ENCODE assay signal across 8 mouse cellular contexts in the genomic region with DNA sequence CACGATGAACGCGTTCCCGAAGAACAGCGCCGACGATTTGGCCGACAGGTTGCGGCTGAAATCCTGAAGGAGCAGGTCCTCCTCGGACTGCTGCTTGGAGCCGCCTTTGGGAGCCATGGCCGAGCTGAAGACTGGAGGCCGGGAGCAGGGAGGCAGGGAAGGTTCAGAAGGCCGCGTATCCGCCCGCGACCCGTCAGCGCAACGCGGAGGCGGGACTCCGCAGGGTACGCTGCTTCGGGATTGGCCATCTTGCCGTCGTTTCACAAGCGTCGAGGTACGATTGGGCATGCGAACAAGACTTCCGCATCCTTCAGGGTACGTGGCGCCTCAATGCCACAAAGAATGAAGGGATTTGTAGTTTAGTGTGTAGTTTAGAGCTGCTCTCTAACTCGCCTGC. TPM values are rescaled to one million over a fixed set of nuclear protein-coding genes. Genes with fewer than 3 reads are reported as not detected.
DNase-seq lines count a peak whose midpoint lies in the region; ATAC-seq and TF ChIP-seq lines count a peak whose summit lies in the region.

A gene (minus strand): TSS at position 203 of the 397 bp plus-strand sequence.

- DNase-seq in 3134 (ENCODE audit: extremely low read depth, insufficient read length, low spot score): peak; percentile 100
- DNase-seq in adrenal gland, postnatal 36 days: peak; percentile 97
- peak; percentile 95 to 98 for DNase-seq in heart, adult 18-20 months
- peak; percentile 99 for DNase-seq in kidney, adult 2 months
- DNase-seq in spleen, adult 2 months (ENCODE audit: low read depth in 1 of 2, low spot score in 2 of 2): peak; percentile 91 to 94

- H3K4me1 ChIP-seq in embryonic facial prominence, embryonic 13.5 days: peaks cover 11% of the 10 kb centered on the region; the same call in 1 of the 2 replicates
- peaks cover 3% of the 10 kb centered on the region; the same call in 1 of the 2 replicates for H3K4me1 ChIP-seq in kidney, adult 2 months (ENCODE audit: control insufficient read depth, insufficient read depth, low read length)
- H3K4me1 ChIP-seq in limb, embryonic 12.5 days (replicated peaks): peaks cover 9% of the 10 kb centered on the region
- peaks cover 13% of the 10 kb centered on the region for H3K4me1 ChIP-seq in midbrain, embryonic 15.5 days
- no peaks in the 10 kb centered on the region for H3K4me1 ChIP-seq in spleen, adult 2 months (ENCODE audit: control insufficient read depth, insufficient read depth, insufficient read length)

- under 1% methylated on average over 36 of the region's 36 CpGs for WGBS in embryonic facial prominence, embryonic 13.5 days
- under 1% methylated on average over 36 of the region's 36 CpGs for WGBS in kidney, adult 2 months
- whole genome bisulfite sequencing in limb, embryonic 12.5 days: 0% methylated on average over 36 of the region's 36 CpGs
- WGBS in midbrain, embryonic 15.5 days: under 1% methylated on average over 36 of the region's 36 CpGs
- WGBS in spleen, adult 2 months: under 1% methylated on average over 36 of the region's 36 CpGs

- H3K9me3 ChIP-seq in embryonic facial prominence, embryonic 13.5 days: no peaks in the 10 kb centered on the region
- no peaks in the 10 kb centered on the region for H3K9me3 ChIP-seq in limb, embryonic 12.5 days
- H3K9me3 ChIP-seq in midbrain, embryonic 15.5 days: no peaks in the 10 kb centered on the region

- peak within 1 kb of the TSS; percentile 94 for H3K9ac ChIP-seq in embryonic facial prominence, embryonic 13.5 days
- peak within 1 kb of the TSS; percentile 83 for H3K9ac ChIP-seq in limb, embryonic 12.5 days (replicated peaks)
- H3K9ac ChIP-seq in midbrain, embryonic 15.5 days: peak within 1 kb of the TSS; percentile 97

- no peaks in the 10 kb centered on the region for H3K27me3 ChIP-seq in embryonic facial prominence, embryonic 13.5 days
- no peaks in the 10 kb centered on the region for H3K27me3 ChIP-seq in kidney, adult 2 months (replicated peaks; ENCODE audit: control insufficient read depth, insufficient read depth, low read length)
- H3K27me3 ChIP-seq in limb, embryonic 12.5 days: no peaks in the 10 kb centered on the region
- no peaks in the 10 kb centered on the region for H3K27me3 ChIP-seq in midbrain, embryonic 15.5 days (replicated peaks)
- H3K27me3 ChIP-seq in spleen, adult 2 months (ENCODE audit: control insufficient read depth, insufficient read depth, low read length): no peaks in the 10 kb centered on the region

- TF ChIP-seq CTCF in kidney, adult 2 months (conservative IDR thresholded peaks at IDR 0.05; ENCODE audit: insufficient read depth, insufficient read length, low read depth, low read length): no peak
- TF ChIP-seq CTCF in spleen, adult 2 months (IDR thresholded peaks at IDR 0.05; ENCODE audit: extremely low read depth, insufficient read depth, insufficient read length, insufficient replicate concordance): no peak

- peak within 1 kb of the TSS; percentile 91 for H3K27ac ChIP-seq in embryonic facial prominence, embryonic 13.5 days
- H3K27ac ChIP-seq in kidney, adult 2 months (ENCODE audit: insufficient read depth, low read depth, low read length): peak within 1 kb of the TSS; percentile 62
- H3K27ac ChIP-seq in limb, embryonic 12.5 days: peak within 1 kb of the TSS; percentile 91
- peak within 1 kb of the TSS; percentile 92 for H3K27ac ChIP-seq in midbrain, embryonic 15.5 days
- H3K27ac ChIP-seq in spleen, adult 2 months (ENCODE audit: insufficient read depth, low read length): peak within 1 kb of the TSS; percentile 79

- peaks cover 22% of the 10 kb centered on the region for H3K36me3 ChIP-seq in embryonic facial prominence, embryonic 13.5 days
- peaks cover 5% of the 10 kb centered on the region for H3K36me3 ChIP-seq in kidney, adult 2 months (ENCODE audit: control insufficient read depth, insufficient read depth, low read length)
- H3K36me3 ChIP-seq in limb, embryonic 12.5 days: peaks cover 29% of the 10 kb centered on the region
- peaks cover 4% of the 10 kb centered on the region for H3K36me3 ChIP-seq in midbrain, embryonic 15.5 days (replicated peaks)
- H3K36me3 ChIP-seq in spleen, adult 2 months (ENCODE audit: control insufficient read depth, insufficient read depth, low read length): peaks cover 11% of the 10 kb centered on the region

- peak within 1 kb of the TSS; percentile 81 for H3K4me2 ChIP-seq in embryonic facial prominence, embryonic 13.5 days
- peak within 1 kb of the TSS; percentile 87 for H3K4me2 ChIP-seq in limb, embryonic 12.5 days
- H3K4me2 ChIP-seq in midbrain, embryonic 15.5 days: peak within 1 kb of the TSS; percentile 66

- H3K4me3 ChIP-seq in embryonic facial prominence, embryonic 13.5 days: peak within 1 kb of the TSS; percentile 84
- H3K4me3 ChIP-seq in kidney, adult 2 months (ENCODE audit: insufficient read depth, low read depth, low read length): peak within 1 kb of the TSS; percentile 89
- H3K4me3 ChIP-seq in limb, embryonic 12.5 days (replicated peaks): peak within 1 kb of the TSS; percentile 82
- H3K4me3 ChIP-seq in midbrain, embryonic 15.5 days: peak within 1 kb of the TSS; percentile 94
- H3K4me3 ChIP-seq in spleen, adult 2 months (ENCODE audit: extremely low read depth, insufficient read depth, insufficient read length): peak within 1 kb of the TSS; percentile 96

- ATAC-seq in embryonic facial prominence, embryonic 13.5 days (ENCODE audit: insufficient number of reproducible peaks, insufficient read depth, low FRiP score, low TSS enrichment, low read depth): peak; percentile 99
- ATAC-seq in limb, embryonic 12.5 days (ENCODE audit: insufficient number of reproducible peaks, insufficient read depth, low FRiP score, low TSS enrichment, low read depth): peak; percentile 97
- peak; percentile 100 for ATAC-seq in midbrain, embryonic 15.5 days (replicated peaks)

- peak; percentile 28 for TF ChIP-seq POLR2A in kidney, adult 2 months (IDR thresholded peaks at IDR 0.05; ENCODE audit: low read depth, low read length)
- TF ChIP-seq POLR2A in spleen, adult 2 months (IDR thresholded peaks at IDR 0.05; ENCODE audit: low read depth, low read length): peak; percentile 63

RNA-seq across cellular contexts. Expression of the gene that starts here (rescaled TPM):
- total RNA-seq in adrenal gland, postnatal 36 days (2021): 100 to 1,000 TPM; 189 to 206 TPM
- 249 and 254 TPM in 2 replicates for polyA plus RNA-seq in embryonic facial prominence, embryonic 13.5 days (2015; fragmentation: Nextera tagmentation; extraction: Ambion mirVana)
- 100 to 1,000 TPM; 119 to 122 TPM for total RNA-seq in heart, adult 18-20 months (2021)
- 65.2 and 80.8 TPM in 2 replicates for polyA plus RNA-seq in kidney, adult 2 months (2012; rRNA removed)
- 247 and 258 TPM in 2 replicates for polyA plus RNA-seq in limb, embryonic 12.5 days (2016; fragmentation: Nextera tagmentation; extraction: Ambion mirVana)
- 153 and 154 TPM in 2 replicates for polyA plus RNA-seq in midbrain, embryonic 15.5 days (2015; fragmentation: Nextera tagmentation; extraction: Ambion mirVana)
- 21.8 and 21.9 TPM in 2 replicates for polyA plus RNA-seq in spleen, adult 2 months (2012; rRNA removed)

Comparison
In these comparisons a context has a peak if more than half of its experiments do, and no peak if none do; other contexts are left out.
1. Peak in every context shown above with its lines: DNase-seq, ATAC-seq, H3K4me3 ChIP-seq and H3K27ac ChIP-seq.